Mouse (Mus musculus) left cerebral cortex, adult 18-20 months (tissue): ENCODE data around the gene Amd2. TPM values are rescaled to one million over a fixed set of nuclear protein-coding genes. Genes with fewer than 3 reads are reported as not detected.

Experiments
- DNase-seq, 2 experiments: peaks; one replicate each; pipeline ENCODE4 v3.0.0; 2021 to 2022; ENCODE audit warnings: low spot score in 2 of 2, mixed read lengths in 1 of 2
- long read RNA-seq, 2 experiments: library from polyadenylated mRNA; stranded (forward); transcript quantifications; one replicate each; pipeline ENCODE4 v2.0.0; 2021
- total RNA-seq, 2 experiments: library from RNA; stranded (reverse); gene quantifications; 2 replicates each; pipeline ENCODE4 v1.2.3; 2021

Amd2 gene
- total RNA-seq = 10 to 100 TPM; 31.3 to 32.5 TPM
- long read RNA-seq, experiment 1, transcript Amd2-201 (1 exons, 3,218 nt) = major isoform, 59 of 59 reads
- long read RNA-seq, experiment 1, partial matches to known transcripts = 0 of 59 reads
- long read RNA-seq, experiment 1, other reads (novel, unspliced or antisense) = 0 of 59 reads
- long read RNA-seq, experiment 2, transcript Amd2-201 (1 exons, 3,218 nt) = major isoform, 47 of 48 reads
- long read RNA-seq, experiment 2, partial matches to known transcripts = 0 of 48 reads
- long read RNA-seq, experiment 2, other reads (novel, unspliced or antisense) = 1 of 48 reads

DNA sequence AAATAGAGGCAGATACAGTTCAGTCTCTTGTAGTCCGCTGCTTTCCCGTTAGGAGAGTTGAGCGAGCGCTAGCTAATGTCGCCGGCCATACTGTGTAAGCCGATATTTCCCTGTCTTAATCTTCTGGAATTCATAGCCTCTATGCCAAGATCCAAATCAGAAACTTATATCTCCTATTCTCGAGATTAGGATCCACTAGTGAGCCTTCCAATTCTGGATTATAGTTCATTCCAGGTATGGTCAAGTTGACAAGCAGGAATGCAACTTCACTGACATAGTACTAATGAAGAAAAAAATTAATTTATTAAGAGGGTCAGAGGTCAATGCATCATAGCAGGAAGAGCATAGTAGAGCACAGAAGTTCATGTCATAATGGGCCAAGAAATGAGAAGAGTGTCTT lies at the start of gene Amd2:
Amd2 (minus strand) TSS at position 101 of the 400 bp plus-strand sequence.
- no peak for DNase-seq

- DNase-seq = no peak
Measured at GRCm38 (mm10) chr10:35761280-35761679, 49.6 kb upstream of the Amd2 start.

GRCm38 (mm10) chr10:35737639-35738038 lies 25.9 kb upstream of the Amd2 start:
- no peak for DNase-seq

DNA sequence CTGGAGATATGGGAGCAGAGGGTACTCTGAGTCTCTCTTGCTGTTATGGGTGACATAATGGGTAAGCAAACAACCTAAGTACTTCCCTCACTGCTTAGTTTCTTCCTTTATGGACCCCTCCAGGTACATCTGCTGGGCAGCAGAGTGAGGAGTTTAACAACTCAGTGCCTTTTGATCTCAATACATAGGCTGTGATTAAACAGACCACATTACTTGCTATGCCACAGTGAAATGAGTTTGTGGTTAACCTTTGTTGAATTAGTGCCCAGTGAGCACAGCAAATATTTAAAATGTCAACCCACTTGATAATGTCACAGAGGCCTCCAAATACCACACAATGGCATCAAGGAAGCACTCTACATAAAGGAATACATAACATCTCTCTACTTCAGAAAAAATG lies 2.6 kb upstream of the Amd2 start:
- DNase-seq = no peak
